Mouse (Mus musculus): ENCODE measurements around the gene Gm4707. TPM values are rescaled to one million over a fixed set of nuclear protein-coding genes. Genes with fewer than 3 reads are reported as not detected.
A peak's percentile ranks its signal among the peaks of the same experiment; 100 is the strongest.

Gm4707 gene
- polyA plus RNA-seq, 1 experiment from 2014 or later, result 5.2 TPM

DNA sequence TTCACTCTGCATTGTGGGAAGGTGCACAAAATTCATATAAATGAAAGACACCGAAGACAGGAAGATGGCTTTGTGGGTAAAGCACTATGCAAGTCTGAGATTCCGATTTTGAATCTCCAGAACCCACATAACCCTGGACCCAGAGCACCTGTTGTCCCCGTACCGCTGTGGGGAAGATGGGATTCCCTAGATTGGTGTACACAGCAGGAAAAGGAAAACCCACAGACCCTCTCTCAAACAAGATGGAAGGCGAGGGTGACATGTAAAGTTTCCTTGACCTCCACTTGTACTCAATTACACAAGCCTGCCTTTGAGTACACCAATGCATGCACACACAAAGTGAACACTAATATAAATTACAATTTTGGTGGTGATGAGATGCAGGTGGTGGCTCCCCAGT lies 25.0 kb upstream of the Gm4707 start:
- H3K27ac ChIP-seq (ENCODE audit: low read length), result no peak overlapping the region
- no peak overlapping the region for H3K4me3 ChIP-seq (ENCODE audit: low read depth, low read length)
- WGBS, result 93% methylated on average over 5 of the region's 5 CpGs
- H3K4me2 ChIP-seq (replicated peaks; ENCODE audit: low read depth, low read length), result no peak overlapping the region
- no peak for ATAC-seq (ENCODE audit: insufficient number of reproducible peaks, insufficient read depth, low FRiP score, low read depth)
- no peak overlapping the region for H3K9ac ChIP-seq (replicated peaks; ENCODE audit: low read depth, low read length)
- H3K9me3 ChIP-seq (ENCODE audit: control insufficient read depth, low read depth, low read length), result no peaks in the 10 kb centered on the region
- no peaks in the 10 kb centered on the region for H3K36me3 ChIP-seq (ENCODE audit: control insufficient read depth, insufficient read depth, low read length)
- H3K27me3 ChIP-seq (ENCODE audit: control insufficient read depth, insufficient read depth, low read length), result no peaks in the 10 kb centered on the region
- peaks cover 8% of the 10 kb centered on the region; the same call in 1 of the 2 replicates for H3K4me1 ChIP-seq (ENCODE audit: control insufficient read depth, insufficient read depth, low read length)

DNA sequence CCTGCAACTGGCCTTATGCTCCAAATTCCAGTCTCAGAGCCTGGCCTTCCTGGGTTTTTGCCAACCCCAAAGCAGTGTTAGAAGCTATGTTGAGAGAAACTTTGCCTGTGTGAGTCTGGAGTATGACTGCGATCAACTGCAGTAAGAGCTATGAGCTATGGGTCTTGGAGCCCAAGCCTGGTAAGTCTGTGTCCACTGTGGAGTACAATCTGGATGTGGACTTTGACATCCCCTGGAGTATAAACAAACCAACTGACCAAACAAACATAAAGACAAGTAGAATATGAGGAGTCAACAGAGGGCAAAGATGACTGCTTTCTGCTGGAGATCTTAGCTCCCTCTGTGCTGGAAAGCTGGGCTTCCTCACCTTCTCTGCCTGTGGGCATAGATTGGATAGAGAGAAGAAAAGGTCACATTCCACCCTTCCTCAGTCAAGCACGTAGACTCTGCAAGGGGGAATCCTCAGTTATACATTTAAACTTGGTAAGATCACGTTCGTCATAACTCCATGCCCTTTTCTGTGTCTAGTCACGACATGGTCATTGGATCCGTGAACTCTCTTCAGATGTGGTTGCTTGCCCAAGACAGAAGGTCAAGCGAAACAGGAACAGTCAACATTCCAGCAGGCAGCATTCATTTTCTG lies 23.8 kb upstream of the Gm4707 start:
- Histone ChIP-seq H3K27me3 (ENCODE audit: control insufficient read depth, insufficient read depth, low read length) (no peaks in the 10 kb centered on the region), H3K9ac (replicated peaks; ENCODE audit: low read depth, low read length) (no peak overlapping the region), H3K27ac (ENCODE audit: low read length) (no peak overlapping the region), H3K4me3 (ENCODE audit: low read depth, low read length) (no peak overlapping the region), H3K4me1 (ENCODE audit: control insufficient read depth, insufficient read depth, low read length) (peaks cover 8% of the 10 kb centered on the region; the same call in 1 of the 2 replicates), H3K4me2 (replicated peaks; ENCODE audit: low read depth, low read length) (no peak overlapping the region), H3K36me3 (ENCODE audit: control insufficient read depth, insufficient read depth, low read length) (no peaks in the 10 kb centered on the region), H3K9me3 (ENCODE audit: control insufficient read depth, low read depth, low read length) (no peaks in the 10 kb centered on the region)
- 86% methylated on average over 7 of the region's 7 CpGs for WGBS
- ATAC-seq (ENCODE audit: insufficient number of reproducible peaks, insufficient read depth, low FRiP score, low read depth), result no peak

DNA sequence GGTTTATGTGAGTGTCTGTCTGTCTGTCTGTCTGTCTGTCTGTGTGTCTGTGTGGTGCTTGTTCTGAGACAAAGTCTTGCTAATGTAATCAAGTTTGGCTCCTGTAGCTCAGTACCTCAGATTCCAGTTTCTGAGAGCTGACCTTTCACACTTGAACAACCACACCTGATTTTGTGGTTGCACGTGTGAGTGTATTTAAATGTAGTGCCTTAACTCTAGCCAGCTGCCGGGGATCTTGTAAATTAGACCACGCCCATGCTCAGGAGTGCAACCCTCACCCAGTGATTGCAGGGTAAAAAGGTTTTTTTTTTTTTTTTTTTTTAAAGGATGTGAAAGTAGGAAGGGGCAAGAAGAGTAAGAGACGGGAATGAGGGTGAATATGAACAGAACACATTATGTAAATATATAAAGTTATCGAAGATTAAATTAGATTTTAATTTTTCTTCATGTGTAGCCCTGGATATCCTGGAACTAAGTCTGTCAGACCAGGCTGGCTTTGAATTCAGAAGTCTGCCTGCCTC lies 19.7 kb upstream of the Gm4707 start:
- no peak for ATAC-seq (ENCODE audit: insufficient number of reproducible peaks, insufficient read depth, low FRiP score, low read depth)
- Histone ChIP-seq H3K27me3 (ENCODE audit: control insufficient read depth, insufficient read depth, low read length) (no peaks in the 10 kb centered on the region), H3K36me3 (ENCODE audit: control insufficient read depth, insufficient read depth, low read length) (no peaks in the 10 kb centered on the region), H3K9ac (replicated peaks; ENCODE audit: low read depth, low read length) (no peak overlapping the region), H3K4me3 (ENCODE audit: low read depth, low read length) (no peak overlapping the region), H3K4me2 (replicated peaks; ENCODE audit: low read depth, low read length) (no peak overlapping the region), H3K9me3 (ENCODE audit: control insufficient read depth, low read depth, low read length) (no peaks in the 10 kb centered on the region), H3K4me1 (ENCODE audit: control insufficient read depth, insufficient read depth, low read length) (peaks cover 3% of the 10 kb centered on the region; the same call in 1 of the 2 replicates), H3K27ac (ENCODE audit: low read length) (no peak overlapping the region)
- 52% methylated on average over 5 of the region's 5 CpGs for WGBS

DNA sequence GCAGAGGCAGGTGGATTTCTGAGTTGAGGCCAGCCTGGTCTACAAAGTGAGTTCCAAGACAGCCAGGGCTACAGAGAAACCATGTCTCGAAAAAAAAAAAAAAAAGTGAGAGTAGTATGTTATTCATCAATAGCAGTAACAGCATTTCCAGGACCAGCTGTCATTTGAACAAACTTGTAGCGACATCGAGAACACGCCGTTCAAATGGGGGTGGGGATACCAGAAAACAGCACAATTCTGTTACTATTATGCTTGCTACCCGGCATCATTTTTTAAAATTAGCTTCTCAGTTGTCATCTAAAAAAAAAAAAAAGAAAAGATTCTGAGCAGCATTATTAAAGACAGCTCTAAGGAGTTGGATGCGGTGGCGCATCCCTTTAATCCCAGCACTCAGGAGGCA lies 17.8 kb upstream of the Gm4707 start:
- 95% methylated on average over 8 of the region's 8 CpGs for WGBS
- Histone ChIP-seq H3K27ac (ENCODE audit: low read length) (no peak overlapping the region), H3K4me1 (ENCODE audit: control insufficient read depth, insufficient read depth, low read length) (peaks cover 9% of the 10 kb centered on the region), H3K4me3 (ENCODE audit: low read depth, low read length) (no peak overlapping the region), H3K27me3 (ENCODE audit: control insufficient read depth, insufficient read depth, low read length) (no peaks in the 10 kb centered on the region), H3K9me3 (ENCODE audit: control insufficient read depth, low read depth, low read length) (no peaks in the 10 kb centered on the region), H3K4me2 (replicated peaks; ENCODE audit: low read depth, low read length) (no peak overlapping the region), H3K9ac (replicated peaks; ENCODE audit: low read depth, low read length) (no peak overlapping the region), H3K36me3 (ENCODE audit: control insufficient read depth, insufficient read depth, low read length) (no peaks in the 10 kb centered on the region)
- no peak for ATAC-seq (ENCODE audit: insufficient number of reproducible peaks, insufficient read depth, low FRiP score, low read depth)

DNA sequence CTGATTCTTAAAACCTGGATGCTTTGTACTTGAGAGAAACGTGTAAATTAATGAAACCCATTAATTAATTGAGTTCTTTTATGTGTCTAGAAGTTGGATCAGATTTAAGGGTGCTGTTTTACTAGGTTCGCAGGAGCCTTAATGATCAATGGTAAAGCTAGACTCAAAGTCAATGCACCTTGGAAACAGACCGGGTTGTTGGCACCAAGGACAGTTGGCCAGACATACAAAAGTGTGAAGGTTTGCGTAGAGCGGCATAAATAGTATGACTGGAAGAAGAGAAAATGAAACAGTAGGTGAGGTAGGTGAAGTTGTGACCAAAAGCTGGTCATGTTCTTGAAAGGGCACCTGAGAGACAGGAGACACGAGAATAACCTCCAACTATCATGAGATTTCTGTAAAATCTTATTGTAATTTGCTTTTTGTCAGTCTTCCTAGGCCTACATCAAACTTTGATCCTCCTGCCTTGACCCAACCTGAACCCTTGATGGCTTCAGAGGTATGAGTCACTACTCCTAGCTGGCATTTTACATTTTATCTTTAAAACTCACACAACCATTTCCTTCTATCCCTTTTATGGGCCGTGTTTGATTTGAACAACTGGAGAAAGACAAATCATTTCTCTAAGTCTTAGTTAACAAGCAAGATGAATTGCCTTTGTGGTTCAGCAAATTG lies 16.8 kb upstream of the Gm4707 start:
- peak overlapping the region; percentile 92; the same call in 1 of the 2 replicates for H3K4me3 ChIP-seq (ENCODE audit: low read depth, low read length)
- H3K9me3 ChIP-seq (ENCODE audit: control insufficient read depth, low read depth, low read length), result no peaks in the 10 kb centered on the region
- no peak overlapping the region for H3K9ac ChIP-seq (replicated peaks; ENCODE audit: low read depth, low read length)
- no peak overlapping the region; the same call in 1 of the 2 replicates for H3K27ac ChIP-seq (ENCODE audit: low read length)
- no peaks in the 10 kb centered on the region for H3K27me3 ChIP-seq (ENCODE audit: control insufficient read depth, insufficient read depth, low read length)
- 65% methylated on average over 7 of the region's 7 CpGs for WGBS
- ATAC-seq (ENCODE audit: insufficient number of reproducible peaks, insufficient read depth, low FRiP score, low read depth), result no peak
- peak overlapping the region; percentile 64 for H3K4me2 ChIP-seq (replicated peaks; ENCODE audit: low read depth, low read length)
- H3K36me3 ChIP-seq (ENCODE audit: control insufficient read depth, insufficient read depth, low read length), result no peaks in the 10 kb centered on the region
- peaks cover 13% of the 10 kb centered on the region for H3K4me1 ChIP-seq (ENCODE audit: control insufficient read depth, insufficient read depth, low read length)

DNA sequence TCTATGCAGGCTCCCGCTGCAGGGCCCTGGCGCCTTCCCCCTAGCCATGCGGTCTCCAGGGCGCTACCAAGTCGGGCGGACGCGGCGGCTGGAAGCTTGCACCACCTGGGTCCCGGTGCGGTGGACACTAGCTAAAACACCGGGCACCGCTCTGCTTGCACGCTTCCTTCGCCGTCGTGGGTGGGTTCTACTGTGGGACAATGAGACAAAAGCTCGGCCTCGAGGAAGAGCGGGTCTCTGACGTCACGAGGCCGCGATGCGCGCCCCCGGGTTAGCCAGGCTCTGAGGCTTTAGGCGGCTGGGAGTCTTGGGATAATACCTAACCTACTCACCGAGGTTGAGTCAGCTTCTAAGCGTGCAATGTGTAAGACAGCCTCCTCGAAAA lies 16.0 kb upstream of the Gm4707 start:
- WGBS, result under 1% methylated on average over 31 of the region's 31 CpGs
- peak; percentile 76 for ATAC-seq (ENCODE audit: insufficient number of reproducible peaks, insufficient read depth, low FRiP score, low read depth)

DNA sequence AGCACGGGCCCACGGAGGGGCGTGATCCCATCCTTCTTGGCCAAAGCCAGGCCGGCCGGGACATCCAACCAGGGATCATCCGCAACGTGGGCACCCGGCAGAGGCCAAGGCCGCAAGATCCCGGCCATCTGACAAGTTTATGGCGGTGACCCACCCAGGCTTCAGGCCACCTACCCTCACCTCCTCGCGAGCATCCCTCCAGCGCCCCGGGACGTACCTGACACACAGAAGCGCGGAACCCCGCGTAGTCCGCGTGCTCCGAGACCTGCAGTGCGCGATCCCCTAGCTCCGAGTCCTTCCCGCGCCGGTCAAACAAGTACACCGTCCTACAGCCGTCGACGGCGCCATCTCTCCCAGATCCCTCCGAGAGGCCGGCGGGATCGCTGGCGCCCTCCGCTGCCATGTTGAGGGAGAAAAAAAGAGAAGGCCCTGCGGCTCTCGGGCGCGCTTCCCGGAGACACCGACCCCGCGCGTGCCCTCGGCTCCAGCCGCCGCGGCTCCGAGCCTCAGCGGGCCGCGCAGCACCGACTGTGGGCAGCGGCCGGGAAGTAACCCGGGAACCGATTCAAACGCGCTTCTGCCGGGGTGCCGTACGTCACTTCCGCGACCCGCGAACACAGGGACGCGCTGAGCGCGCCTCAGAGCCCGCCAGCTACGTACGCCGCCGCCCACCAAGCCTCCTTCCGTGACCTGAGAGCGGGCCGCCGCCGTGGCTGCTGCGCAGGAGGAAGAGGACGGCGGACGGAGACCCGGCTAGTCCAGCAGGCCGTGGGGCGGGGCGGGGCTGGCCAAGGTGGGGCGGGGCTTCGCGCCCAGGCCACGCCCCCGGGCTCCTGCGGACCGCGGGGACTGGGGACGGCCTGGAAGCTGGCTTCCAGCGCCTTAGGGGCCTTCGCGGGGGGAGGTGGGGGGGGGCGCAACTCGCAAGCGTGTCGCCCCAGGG lies 15.3 kb upstream of the Gm4707 start, which contains the start of gene Smchd1:
TSS of gene Smchd1 (minus strand) at position 582 of the 943 bp plus-strand sequence.
- Histone ChIP-seq H3K9ac (replicated peaks; ENCODE audit: low read depth, low read length) (peak within 1 kb of the TSS; percentile 90), H3K27me3 (ENCODE audit: control insufficient read depth, insufficient read depth, low read length) (no peaks in the 10 kb centered on the region), H3K27ac (ENCODE audit: low read length) (peak within 1 kb of the TSS; percentile 99), H3K4me2 (replicated peaks; ENCODE audit: low read depth, low read length) (peak within 1 kb of the TSS; percentile 64), H3K4me3 (ENCODE audit: low read depth, low read length) (peak within 1 kb of the TSS; percentile 92), H3K36me3 (ENCODE audit: control insufficient read depth, insufficient read depth, low read length) (no peaks in the 10 kb centered on the region), H3K4me1 (ENCODE audit: control insufficient read depth, insufficient read depth, low read length) (peaks cover 13% of the 10 kb centered on the region), H3K9me3 (ENCODE audit: control insufficient read depth, low read depth, low read length) (no peaks in the 10 kb centered on the region)
- peak; percentile 97 for ATAC-seq (ENCODE audit: insufficient number of reproducible peaks, insufficient read depth, low FRiP score, low read depth)
- under 1% methylated on average over 104 of the region's 109 CpGs for WGBS

More for the DNA sequence above, 16.0 kb upstream of the Gm4707 start:
- Histone ChIP-seq H3K27ac (ENCODE audit: low read length) (peak overlapping the region; percentile 99), H3K9ac (replicated peaks; ENCODE audit: low read depth, low read length) (peak overlapping the region; percentile 90), H3K4me3 (ENCODE audit: low read depth, low read length) (peak overlapping the region; percentile 92), H3K36me3 (ENCODE audit: control insufficient read depth, insufficient read depth, low read length) (no peaks in the 10 kb centered on the region), H3K4me1 (ENCODE audit: control insufficient read depth, insufficient read depth, low read length) (peaks cover 13% of the 10 kb centered on the region), H3K9me3 (ENCODE audit: control insufficient read depth, low read depth, low read length) (no peaks in the 10 kb centered on the region), H3K27me3 (ENCODE audit: control insufficient read depth, insufficient read depth, low read length) (no peaks in the 10 kb centered on the region), H3K4me2 (replicated peaks; ENCODE audit: low read depth, low read length) (peak overlapping the region; percentile 64)

DNA sequence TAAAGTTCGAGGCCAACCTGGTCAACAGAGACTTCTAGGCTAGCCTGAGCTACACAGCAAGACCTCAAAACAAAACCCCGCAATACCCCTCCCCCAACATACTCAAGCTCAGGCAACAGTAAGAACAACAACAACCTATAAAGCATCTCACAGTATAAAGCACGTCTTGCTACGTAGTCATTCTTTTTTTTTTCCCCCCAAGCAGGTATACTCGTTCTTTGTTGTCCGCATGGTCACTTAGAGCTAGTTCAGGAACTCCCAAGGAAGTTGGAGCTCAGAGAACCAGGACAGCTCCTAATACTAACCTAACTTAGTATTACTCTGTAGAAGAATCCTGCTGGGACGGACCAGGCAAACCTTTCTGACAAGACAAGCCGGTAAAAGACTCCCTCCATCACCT lies 14.4 kb upstream of the Gm4707 start:
- peaks cover 13% of the 10 kb centered on the region for H3K4me1 ChIP-seq (ENCODE audit: control insufficient read depth, insufficient read depth, low read length)
- no peaks in the 10 kb centered on the region for H3K9me3 ChIP-seq (ENCODE audit: control insufficient read depth, low read depth, low read length)
- peak overlapping the region; percentile 99; the same call in 1 of the 2 replicates for H3K27ac ChIP-seq (ENCODE audit: low read length)
- H3K4me2 ChIP-seq (replicated peaks; ENCODE audit: low read depth, low read length), result peak overlapping the region; percentile 64
- H3K27me3 ChIP-seq (ENCODE audit: control insufficient read depth, insufficient read depth, low read length), result no peaks in the 10 kb centered on the region
- no peaks in the 10 kb centered on the region for H3K36me3 ChIP-seq (ENCODE audit: control insufficient read depth, insufficient read depth, low read length)
- WGBS, result 12% methylated on average over 8 of the region's 8 CpGs
- ATAC-seq (ENCODE audit: insufficient number of reproducible peaks, insufficient read depth, low FRiP score, low read depth), result no peak
- peak overlapping the region; percentile 90 for H3K9ac ChIP-seq (replicated peaks; ENCODE audit: low read depth, low read length)
- peak overlapping the region; percentile 92 for H3K4me3 ChIP-seq (ENCODE audit: low read depth, low read length)

All from stomach, embryonic 14.5 days (tissue).